Mouse (Mus musculus) midbrain, embryonic 14.5 days (tissue): ENCODE results near the gene B3gnt2. TPM values are rescaled to one million over a fixed set of nuclear protein-coding genes. Genes with fewer than 3 reads are reported as not detected.

Source experiments
- ATAC-seq: fragments of 200-750 bp; cut with Nextera tagmentation; 2 replicates; pipeline ENCODE4 v1.8.0; 2017; ENCODE audit warnings: moderate number of reproducible peaks, moderate library complexity; ENCODE audit not compliant: low FRiP score, low TSS enrichment
- DNase-seq: peaks from one replicate; pipeline ENCODE4 v3.0.0-alpha.2; 2015
- H3K27ac ChIP-seq: fragments of 300-500 bp; sonication (generic); replicated peaks from 2 replicates; pipeline ENCODE4 v1.5.1; 2014; ENCODE audit warnings: mild to moderate bottlenecking, low read depth, low read length, moderate library complexity
- H3K27me3 ChIP-seq: fragments of 300-500 bp; sonication (generic); 2 replicates; pipeline ENCODE4 v1.6.1; 2014; ENCODE audit warnings: low read length, control low read depth, mixed read lengths; ENCODE audit not compliant: control insufficient read depth, insufficient read depth
- H3K36me3 ChIP-seq: fragments of 300-500 bp; sonication (generic); 2 replicates; pipeline ENCODE4 v1.6.1; 2014; ENCODE audit warnings: low read length, control low read depth; ENCODE audit not compliant: control insufficient read depth, insufficient read depth
- H3K4me1 ChIP-seq: fragments of 300-500 bp; sonication (generic); 2 replicates; pipeline ENCODE4 v1.6.1; 2014; ENCODE audit warnings: mild to moderate bottlenecking, antibody characterized with exemption, low read length, control low read depth; ENCODE audit not compliant: control insufficient read depth, insufficient read depth
- H3K4me2 ChIP-seq: fragments of 300-500 bp; sonication (generic); 2 replicates; pipeline ENCODE4 v1.6.1; 2014; ENCODE audit warnings: mild to moderate bottlenecking, low read length, moderate library complexity
- H3K4me3 ChIP-seq: fragments of 300-500 bp; sonication (generic); replicated peaks from 2 replicates; pipeline ENCODE4 v1.5.1; 2014; ENCODE audit warnings: low read depth, low read length
- H3K9ac ChIP-seq: fragments of 300-500 bp; sonication (generic); replicated peaks from 2 replicates; pipeline ENCODE4 v1.6.1; 2014; ENCODE audit warnings: mild to moderate bottlenecking, low read length, moderate library complexity
- H3K9me3 ChIP-seq: fragments of 300-500 bp; sonication (generic); 2 replicates; pipeline ENCODE4 v1.6.1; 2016; ENCODE audit warnings: low read length, control low read depth, mixed read lengths; ENCODE audit not compliant: control insufficient read depth
- WGBS: fragments of 180-500 bp; shearing (Covaris S2); extraction: QIAGEN DNeasy Blood & Tissue Kit; methylation state at CpG from one replicate; pipeline ENCODE4 v1.1.7; 2014; 5-methylcytosine and 5-hydroxymethylcytosine counted together
- polyA plus RNA-seq: library from polyadenylated mRNA; unstranded; fragments of >200 nt; fragmentation: Nextera tagmentation; extraction: Ambion mirVana; gene quantifications from 2 replicates; pipeline ENCODE4 v1.2.1, GENCODE M21; 2014

The B3gnt2 gene
- polyA plus RNA-seq, 1 experiment from 2014 or later: 2.6 TPM

- Histone ChIP-seq H3K9me3 (no peaks in the 10 kb centered on the region), H3K4me1 (no peaks in the 10 kb centered on the region), H3K9ac (no peak overlapping the region), H3K4me2 (no peak overlapping the region), H3K27me3 (no peaks in the 10 kb centered on the region), H3K4me3 (no peak overlapping the region), H3K27ac (no peak overlapping the region), H3K36me3 (no peaks in the 10 kb centered on the region)
- DNase-seq (no peak), ATAC-seq (no peak)
- WGBS: 82% methylated on average over 5 of the region's 5 CpGs
Measured at GRCm38 (mm10) chr11:22818371-22818770, 42.4 kb downstream of the B3gnt2 start.

GRCm38 (mm10) chr11:22815877-22816276 lies 44.9 kb downstream of the B3gnt2 start:
- no peak for ATAC-seq
- no peaks in the 10 kb centered on the region for H3K36me3 ChIP-seq
- no peak overlapping the region for H3K4me3 ChIP-seq
- no peaks in the 10 kb centered on the region for H3K4me1 ChIP-seq
- WGBS: 81% methylated on average over 7 of the region's 7 CpGs
- H3K27me3 ChIP-seq: no peaks in the 10 kb centered on the region
- H3K9ac ChIP-seq: no peak overlapping the region
- no peak overlapping the region for H3K27ac ChIP-seq
- H3K9me3 ChIP-seq: no peaks in the 10 kb centered on the region
- no peak for DNase-seq
- H3K4me2 ChIP-seq: no peak overlapping the region

GRCm38 (mm10) chr11:22815143-22815542 lies 45.6 kb downstream of the B3gnt2 start:
- no peak for DNase-seq
- no peaks in the 10 kb centered on the region for H3K27me3 ChIP-seq

GRCm38 (mm10) chr11:22813921-22814704 lies 46.6 kb downstream of the B3gnt2 start:
- H3K36me3 ChIP-seq: no peaks in the 10 kb centered on the region
- 86% methylated on average over 5 of the region's 5 CpGs for WGBS
- H3K27me3 ChIP-seq: no peaks in the 10 kb centered on the region
- no peaks in the 10 kb centered on the region for H3K9me3 ChIP-seq
- ATAC-seq (no peak), DNase-seq (no peak)
- H3K9ac ChIP-seq: no peak overlapping the region
- no peak overlapping the region for H3K4me2 ChIP-seq
- H3K27ac ChIP-seq: no peak overlapping the region
- H3K4me1 ChIP-seq: no peaks in the 10 kb centered on the region
- H3K4me3 ChIP-seq: no peak overlapping the region

More at GRCm38 (mm10) chr11:22815143-22815542, 45.6 kb downstream of the B3gnt2 start:
- Histone ChIP-seq H3K4me2 (no peak overlapping the region), H3K27ac (no peak overlapping the region), H3K9me3 (no peaks in the 10 kb centered on the region), H3K4me1 (no peaks in the 10 kb centered on the region), H3K4me3 (no peak overlapping the region), H3K36me3 (no peaks in the 10 kb centered on the region), H3K9ac (no peak overlapping the region)
- ATAC-seq: no peak

- no peak overlapping the region for H3K4me3 ChIP-seq
- H3K36me3 ChIP-seq: no peaks in the 10 kb centered on the region
- 88% methylated on average over 3 of the region's 3 CpGs for WGBS
- DNase-seq (no peak), ATAC-seq (no peak)
- H3K27me3 ChIP-seq: no peaks in the 10 kb centered on the region
- H3K27ac ChIP-seq: no peak overlapping the region
- no peaks in the 10 kb centered on the region for H3K9me3 ChIP-seq
- H3K9ac ChIP-seq: no peak overlapping the region
- no peaks in the 10 kb centered on the region for H3K4me1 ChIP-seq
- no peak overlapping the region for H3K4me2 ChIP-seq
Measured at GRCm38 (mm10) chr11:22813427-22813826, 47.3 kb downstream of the B3gnt2 start.

- no peak for ATAC-seq
- 90% methylated on average over 3 of the region's 3 CpGs for WGBS
- no peaks in the 10 kb centered on the region for H3K9me3 ChIP-seq
- no peak overlapping the region for H3K4me3 ChIP-seq
- DNase-seq: no peak
- H3K27ac ChIP-seq: no peak overlapping the region
- no peaks in the 10 kb centered on the region for H3K4me1 ChIP-seq
- H3K9ac ChIP-seq: no peak overlapping the region
- no peaks in the 10 kb centered on the region for H3K36me3 ChIP-seq
- H3K4me2 ChIP-seq: no peak overlapping the region
- no peaks in the 10 kb centered on the region for H3K27me3 ChIP-seq
Measured at GRCm38 (mm10) chr11:22811413-22811812, 49.3 kb downstream of the B3gnt2 start.

GRCm38 (mm10) chr11:22809465-22810096 lies 51.2 kb downstream of the B3gnt2 start:
- H3K9me3 ChIP-seq: no peaks in the 10 kb centered on the region
- no peak overlapping the region for H3K4me3 ChIP-seq
- no peak overlapping the region for H3K4me2 ChIP-seq
- no peaks in the 10 kb centered on the region for H3K27me3 ChIP-seq
- no peak overlapping the region for H3K9ac ChIP-seq
- no peak overlapping the region for H3K27ac ChIP-seq
- H3K4me1 ChIP-seq: no peaks in the 10 kb centered on the region
- WGBS: 86% methylated on average over 7 of the region's 7 CpGs
- DNase-seq (no peak), ATAC-seq (no peak)
- no peaks in the 10 kb centered on the region for H3K36me3 ChIP-seq

GRCm38 (mm10) chr11:22808040-22808439 lies 52.7 kb downstream of the B3gnt2 start:
- Histone ChIP-seq H3K4me3 (no peak overlapping the region), H3K4me1 (no peaks in the 10 kb centered on the region), H3K36me3 (no peaks in the 10 kb centered on the region), H3K9ac (no peak overlapping the region), H3K27ac (no peak overlapping the region), H3K4me2 (no peak overlapping the region), H3K9me3 (no peaks in the 10 kb centered on the region), H3K27me3 (no peaks in the 10 kb centered on the region)
- no peak for DNase-seq
- ATAC-seq: no peak

- Histone ChIP-seq H3K27me3 (no peaks in the 10 kb centered on the region), H3K36me3 (no peaks in the 10 kb centered on the region), H3K4me2 (no peak overlapping the region), H3K27ac (no peak overlapping the region), H3K9me3 (no peaks in the 10 kb centered on the region), H3K9ac (no peak overlapping the region), H3K4me3 (no peak overlapping the region), H3K4me1 (no peaks in the 10 kb centered on the region)
- 83% methylated on average over 1 of the region's 1 CpGs for WGBS
- no peak for DNase-seq
- no peak for ATAC-seq
Measured at GRCm38 (mm10) chr11:22805171-22805570, 55.6 kb downstream of the B3gnt2 start.
